Mouse (Mus musculus) forebrain, embryonic 14.5 days (tissue): Measurements from ENCODE around the gene 2210011C24Rik. TPM values are rescaled to one million over a fixed set of nuclear protein-coding genes. Genes with fewer than 3 reads are reported as not detected.

Experiments
- ATAC-seq: fragments of 200-750 bp; cut with Nextera tagmentation; 2 replicates; pipeline ENCODE4 v1.8.0; 2017; ENCODE audit warnings: mild to moderate bottlenecking, moderate library complexity
- DNase-seq: peaks from one replicate; pipeline ENCODE4 v3.0.0-alpha.2; 2015; ENCODE audit warnings: low spot score
- H3K27ac ChIP-seq: fragments of 300-500 bp; sonication (generic); 2 replicates; pipeline ENCODE4 v1.5.1; 2014; ENCODE audit warnings: low read depth, mild to moderate bottlenecking, control low read depth, low read length, moderate library complexity
- H3K27me3 ChIP-seq: fragments of 300-500 bp; sonication (generic); replicated peaks from 2 replicates; pipeline ENCODE4 v1.6.1; 2014; ENCODE audit warnings: low read length, control low read depth, mixed read lengths; ENCODE audit not compliant: control insufficient read depth, insufficient read depth
- H3K36me3 ChIP-seq: fragments of 300-500 bp; sonication (generic); 2 replicates; pipeline ENCODE4 v1.6.1; 2014; ENCODE audit warnings: low read length, control low read depth; ENCODE audit not compliant: control insufficient read depth, insufficient read depth
- H3K4me1 ChIP-seq: fragments of 300-500 bp; sonication (generic); 2 replicates; pipeline ENCODE4 v1.6.1; 2014; ENCODE audit warnings: antibody characterized with exemption, low read length, control low read depth; ENCODE audit not compliant: control insufficient read depth, insufficient read depth
- H3K4me2 ChIP-seq: fragments of 300-500 bp; sonication (generic); 2 replicates; pipeline ENCODE4 v1.6.1; 2014; ENCODE audit warnings: mild to moderate bottlenecking, control low read depth, low read length
- H3K4me3 ChIP-seq: fragments of 300-500 bp; sonication (generic); 2 replicates; pipeline ENCODE4 v1.5.1; 2014; ENCODE audit warnings: low read depth, low read length, control low read depth
- H3K9ac ChIP-seq: fragments of 300-500 bp; sonication (generic); 2 replicates; pipeline ENCODE4 v1.6.1; 2014; ENCODE audit warnings: mild to moderate bottlenecking, low read length, control low read depth, moderate library complexity
- H3K9me3 ChIP-seq: fragments of 300-500 bp; sonication (generic); replicated peaks from 2 replicates; pipeline ENCODE4 v1.6.1; 2016; ENCODE audit warnings: low read length, control low read depth, mixed read lengths; ENCODE audit not compliant: control insufficient read depth
- WGBS: fragments of 180-500 bp; shearing (Covaris S2); extraction: QIAGEN DNeasy Blood & Tissue Kit; methylation state at CpG from one replicate; pipeline ENCODE4 v1.1.7; 2014; 5-methylcytosine and 5-hydroxymethylcytosine counted together
- polyA plus RNA-seq: library from polyadenylated mRNA; unstranded; fragments of >200 nt; fragmentation: Nextera tagmentation; extraction: Ambion mirVana; gene quantifications from 2 replicates; pipeline ENCODE4 v1.2.1, GENCODE M21; 2014

The 2210011C24Rik gene
- polyA plus RNA-seq, 1 experiment from 2014 or later = not detected

GRCm38 (mm10) chr8:84001281-84002000 lies 10.5 kb downstream of the 2210011C24Rik start, which contains the start of gene 1700067K01Rik:
Gene 1700067K01Rik (plus strand): TSS chr8:84001502.
- Histone ChIP-seq H3K9me3 (no peaks in the 10 kb centered on the region), H3K4me2 (peak within 1 kb of the TSS; percentile 31), H3K4me1 (peaks cover 24% of the 10 kb centered on the region), H3K4me3 (0 out of 2 replicates have a peak within 1 kb of the TSS, but pooled peaks have one; percentile 5), H3K36me3 (peaks cover 25% of the 10 kb centered on the region), H3K9ac (0 out of 2 replicates have a peak within 1 kb of the TSS, but pooled peaks have one; percentile 45), H3K27me3 (peaks cover 10% of the 10 kb centered on the region), H3K27ac (no peak within 1 kb of the TSS)
- no peak for ATAC-seq
- no peak for DNase-seq
- WGBS = 16% methylated on average over 55 of the region's 61 CpGs

GRCm38 (mm10) chr8:83999825-84000224 lies 12.1 kb downstream of the 2210011C24Rik start:
- Histone ChIP-seq H3K36me3 (peaks cover 25% of the 10 kb centered on the region), H3K27me3 (peaks cover 10% of the 10 kb centered on the region), H3K9me3 (no peaks in the 10 kb centered on the region), H3K4me3 (no peak overlapping the region), H3K9ac (no peak overlapping the region; the same call in 1 of the 2 replicates), H3K4me2 (no peak overlapping the region), H3K4me1 (peaks cover 21% of the 10 kb centered on the region), H3K27ac (no peak overlapping the region)
- ATAC-seq (no peak), DNase-seq (no peak)
- whole genome bisulfite sequencing = 88% methylated on average over 2 of the region's 2 CpGs

- peak overlapping the region; percentile 71 for H3K4me3 ChIP-seq
- H3K4me1 ChIP-seq = peaks cover 18% of the 10 kb centered on the region
- 63% methylated on average over 16 of the region's 16 CpGs for WGBS
- H3K27me3 ChIP-seq = peaks cover 10% of the 10 kb centered on the region
- H3K9me3 ChIP-seq = no peaks in the 10 kb centered on the region
- H3K4me2 ChIP-seq = peak overlapping the region; percentile 85
- H3K9ac ChIP-seq = peak overlapping the region; percentile 84; the same call in 1 of the 2 replicates
- no peak for ATAC-seq
- no peak overlapping the region for H3K27ac ChIP-seq
- no peak for DNase-seq
- peaks cover 25% of the 10 kb centered on the region for H3K36me3 ChIP-seq
Measured at GRCm38 (mm10) chr8:83999057-83999705, 12.8 kb downstream of the 2210011C24Rik start.

- Histone ChIP-seq H3K4me3 (peak overlapping the region; percentile 71), H3K9me3 (no peaks in the 10 kb centered on the region), H3K36me3 (peaks cover 30% of the 10 kb centered on the region), H3K27me3 (peaks cover 10% of the 10 kb centered on the region), H3K4me1 (peaks cover 15% of the 10 kb centered on the region), H3K9ac (peak overlapping the region; percentile 84), H3K4me2 (peak overlapping the region; percentile 85), H3K27ac (peak overlapping the region; percentile 97)
- under 1% methylated on average over 73 of the region's 92 CpGs for WGBS
- DNase-seq (peak; percentile 88), ATAC-seq (peak; percentile 36)
Measured at GRCm38 (mm10) chr8:83998231-83999056, 13.5 kb downstream of the 2210011C24Rik start.

GRCm38 (mm10) chr8:83997511-83998141 lies 14.3 kb downstream of the 2210011C24Rik start, which contains the start of gene Samd1:
Gene Samd1 (plus strand): TSS chr8:83997672.
- Histone ChIP-seq H3K27ac (peak within 1 kb of the TSS; percentile 97), H3K9me3 (no peaks in the 10 kb centered on the region), H3K36me3 (peaks cover 34% of the 10 kb centered on the region), H3K4me1 (peaks cover 15% of the 10 kb centered on the region), H3K9ac (peak within 1 kb of the TSS; percentile 84), H3K4me3 (peak within 1 kb of the TSS; percentile 76), H3K27me3 (peaks cover 10% of the 10 kb centered on the region), H3K4me2 (peak within 1 kb of the TSS; percentile 85)
- DNase-seq (peak; percentile 73), ATAC-seq (peak; percentile 24)
- 1% methylated on average over 35 of the region's 112 CpGs for WGBS

GRCm38 (mm10) chr8:83996567-83997505 lies 15.1 kb downstream of the 2210011C24Rik start:
- WGBS = 1% methylated on average over 36 of the region's 103 CpGs
- Histone ChIP-seq H3K27me3 (peaks cover 10% of the 10 kb centered on the region), H3K9ac (peak overlapping the region; percentile 84), H3K4me2 (peak overlapping the region; percentile 85), H3K4me1 (peaks cover 15% of the 10 kb centered on the region), H3K4me3 (peak overlapping the region; percentile 76), H3K27ac (peak overlapping the region; percentile 97), H3K36me3 (peaks cover 42% of the 10 kb centered on the region), H3K9me3 (no peaks in the 10 kb centered on the region)
- DNase-seq = peak; percentile 92
- ATAC-seq = peak; percentile 80

- DNase-seq (no peak), ATAC-seq (no peak)
- Histone ChIP-seq H3K4me1 (peaks cover 9% of the 10 kb centered on the region), H3K36me3 (peaks cover 42% of the 10 kb centered on the region), H3K27me3 (peaks cover 8% of the 10 kb centered on the region), H3K4me3 (no peak overlapping the region), H3K9ac (no peak overlapping the region), H3K4me2 (peak overlapping the region; percentile 85), H3K27ac (peak overlapping the region; percentile 97; the same call in 1 of the 2 replicates), H3K9me3 (no peaks in the 10 kb centered on the region)
- WGBS = 10% methylated on average over 12 of the region's 12 CpGs
Measured at GRCm38 (mm10) chr8:83995973-83996372, 16.0 kb downstream of the 2210011C24Rik start.
